Mouse (Mus musculus): ENCODE data around the gene Wdr59.

Gene Wdr59

DNA sequence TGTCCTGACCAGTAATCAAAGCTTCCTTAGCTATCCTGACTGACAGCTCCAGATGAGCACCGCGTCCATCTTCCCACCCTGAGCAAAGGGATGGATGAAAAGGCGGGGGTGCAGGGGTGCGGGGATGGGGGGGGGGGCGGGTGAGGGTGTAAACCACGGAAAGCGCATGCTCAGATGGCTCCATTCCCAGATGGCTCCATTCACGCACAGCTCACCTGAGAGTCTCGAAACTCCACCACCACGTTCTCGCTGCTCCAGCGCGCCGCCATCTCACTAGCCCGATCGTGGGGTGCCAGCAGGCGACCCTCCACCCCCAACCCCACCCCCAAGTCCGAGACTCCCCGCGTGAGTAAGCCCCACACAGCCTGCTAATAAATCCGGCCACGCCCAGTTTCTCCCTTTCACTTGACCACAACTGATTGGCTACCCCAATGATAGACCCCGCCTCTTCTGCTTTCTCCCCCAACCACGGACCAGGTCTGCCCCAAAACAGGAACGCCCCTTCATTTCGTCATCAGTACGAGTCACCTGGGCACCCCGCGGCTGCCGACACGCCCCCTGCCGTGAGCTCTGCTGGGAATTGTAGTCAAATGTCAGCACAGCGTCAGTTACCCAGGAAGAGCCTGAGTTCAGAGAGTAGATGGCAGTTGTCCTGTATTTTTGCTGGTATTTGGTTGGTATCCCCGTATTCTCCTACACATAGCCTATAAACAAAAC lies at the start of gene Wdr59:
Gene Wdr59, minus strand, starts transcription at position 380 of the 717 bp plus-strand sequence.
- DNase-seq, result peak; percentile 99

DNA sequence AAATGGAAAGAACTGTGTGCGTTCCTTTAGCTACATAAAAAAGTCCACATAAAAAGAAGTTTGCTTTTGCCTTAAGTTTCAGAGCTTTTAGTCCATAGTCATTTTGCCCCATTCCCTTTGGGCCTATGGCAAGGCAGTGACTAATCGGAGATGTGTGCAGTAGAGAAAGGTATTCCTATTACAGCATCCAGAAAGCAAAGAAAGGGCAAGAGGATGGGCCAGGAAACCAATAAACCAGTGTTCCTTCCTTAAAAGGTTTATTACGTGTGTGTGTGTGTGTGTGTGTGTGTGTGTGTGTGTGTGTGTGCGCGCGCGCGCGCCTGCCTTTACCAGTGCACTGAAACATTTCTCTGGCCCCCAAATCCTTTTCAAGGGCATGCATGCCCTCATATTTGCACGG lies 49.8 kb upstream of the Wdr59 start:
- no peak for DNase-seq

DNA sequence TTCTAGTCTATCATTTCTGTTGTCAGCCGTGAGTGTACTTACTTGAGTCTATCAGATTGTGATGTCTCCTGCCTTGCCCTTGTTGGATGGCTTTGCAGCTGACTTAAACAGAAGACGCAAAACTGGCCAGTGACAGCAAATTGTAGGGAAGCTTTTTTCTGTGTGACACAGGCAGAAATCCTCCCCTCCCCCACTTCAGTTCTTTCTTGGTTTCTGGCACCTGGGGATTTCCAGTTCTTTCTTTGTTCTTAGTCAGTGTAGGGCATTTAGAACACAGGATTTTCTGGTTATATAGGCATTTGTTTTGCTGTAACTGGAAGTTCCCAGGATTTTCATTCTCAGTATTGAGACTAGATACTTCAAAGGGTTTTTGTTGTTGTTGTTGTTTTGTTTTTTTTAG lies 48.5 kb upstream of the Wdr59 start:
- DNase-seq, result no peak

DNA sequence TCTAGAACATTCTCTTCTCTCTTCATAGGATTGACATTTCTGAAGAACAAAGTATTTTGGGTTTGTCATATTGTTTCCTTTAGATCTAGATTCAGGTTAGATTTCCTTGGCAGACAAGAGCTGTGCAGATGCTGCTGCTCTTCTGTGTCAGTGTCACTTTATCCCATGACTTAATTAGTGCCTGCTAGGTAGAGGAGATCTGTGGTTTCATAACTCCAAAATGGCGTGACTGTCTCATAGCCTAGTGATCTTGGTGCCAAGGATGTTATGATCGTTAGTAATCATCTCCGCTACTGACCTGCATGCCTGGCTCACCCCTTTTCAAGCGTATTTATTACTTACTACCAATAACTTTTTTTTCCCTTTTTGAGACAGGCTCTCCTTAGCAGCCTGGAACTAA lies 48.0 kb upstream of the Wdr59 start:
- no peak for DNase-seq

DNA sequence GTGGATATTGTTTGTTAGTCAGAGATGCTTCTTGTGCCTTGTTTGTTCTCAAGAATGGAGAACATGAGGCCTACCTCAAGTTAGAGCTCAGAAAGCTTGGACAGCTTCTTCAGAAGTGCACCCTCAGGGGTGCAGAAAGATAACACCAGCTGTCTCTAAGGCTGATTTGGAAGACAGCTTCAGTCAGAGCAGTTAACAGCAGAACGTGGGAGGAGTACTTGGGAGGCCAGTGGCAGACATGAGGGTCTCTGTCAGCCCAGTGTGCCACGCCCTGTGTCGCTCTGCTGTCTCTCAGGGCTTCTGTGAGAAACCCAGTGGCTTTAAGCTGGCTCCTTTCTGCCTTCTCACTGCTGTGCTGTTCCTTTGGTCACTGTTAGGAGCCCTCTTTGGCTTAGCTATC lies 46.1 kb upstream of the Wdr59 start:
- no peak for DNase-seq

DNA sequence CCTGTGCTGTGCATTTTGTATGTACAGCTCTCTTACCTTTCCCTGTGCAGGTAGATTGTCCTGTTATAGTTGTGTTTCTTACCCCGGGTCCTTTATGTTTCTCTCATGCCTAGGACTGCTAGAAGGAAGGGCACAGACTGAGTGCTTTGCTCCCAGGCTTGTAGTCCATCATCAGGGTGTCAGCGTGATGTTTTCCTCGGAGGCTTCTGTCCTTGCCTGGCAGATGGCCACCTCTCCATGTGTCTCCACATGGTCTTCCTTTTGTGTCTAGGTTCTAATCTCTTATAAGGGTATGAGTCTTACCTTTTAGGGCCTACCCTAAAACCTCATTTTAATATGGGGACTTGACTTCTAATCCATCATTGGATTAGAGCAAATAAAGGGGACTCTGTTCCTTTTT lies 45.7 kb upstream of the Wdr59 start:
- DNase-seq, result no peak

DNA sequence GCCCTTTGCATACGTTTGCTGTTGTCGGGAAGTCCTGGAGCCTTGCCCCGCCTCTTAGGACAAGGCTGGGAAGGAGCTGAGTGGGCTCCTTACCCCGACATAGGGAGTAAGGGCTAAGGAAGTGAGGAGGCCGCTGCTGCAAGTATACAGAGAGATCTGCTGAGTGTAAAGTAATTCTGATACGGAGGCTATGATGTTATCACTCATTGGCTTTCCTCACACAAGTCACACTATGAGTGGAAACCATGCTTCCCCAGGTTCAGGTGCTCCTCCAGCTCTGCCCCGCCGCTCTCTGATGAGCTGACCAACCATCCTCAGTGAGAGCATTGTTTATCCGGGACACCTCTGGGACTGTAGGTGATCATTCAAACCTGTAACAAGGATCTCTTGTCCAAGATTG lies 44.4 kb upstream of the Wdr59 start:
- no peak for DNase-seq

DNA sequence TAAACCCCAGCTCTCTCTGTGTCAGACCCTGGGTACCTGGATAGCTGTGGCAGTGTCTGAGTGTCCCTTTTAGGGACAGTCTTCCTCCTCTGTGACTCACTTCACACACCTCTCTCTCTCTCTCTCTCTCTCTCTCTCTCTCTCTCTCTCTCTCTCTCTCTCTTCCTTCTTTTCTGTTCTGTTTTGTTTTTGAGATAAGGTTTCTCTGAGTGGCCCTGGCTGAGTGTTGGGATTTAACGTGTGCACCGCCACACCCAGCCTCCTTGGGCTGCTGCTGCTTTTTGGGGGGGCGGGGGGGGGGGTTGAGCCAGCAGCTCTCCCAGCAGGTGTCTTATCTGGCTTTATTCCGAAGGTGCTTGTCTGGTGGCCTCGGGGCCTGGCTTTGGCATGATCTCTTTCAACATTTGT lies 43.9 kb upstream of the Wdr59 start:
- DNase-seq, result no peak

DNA sequence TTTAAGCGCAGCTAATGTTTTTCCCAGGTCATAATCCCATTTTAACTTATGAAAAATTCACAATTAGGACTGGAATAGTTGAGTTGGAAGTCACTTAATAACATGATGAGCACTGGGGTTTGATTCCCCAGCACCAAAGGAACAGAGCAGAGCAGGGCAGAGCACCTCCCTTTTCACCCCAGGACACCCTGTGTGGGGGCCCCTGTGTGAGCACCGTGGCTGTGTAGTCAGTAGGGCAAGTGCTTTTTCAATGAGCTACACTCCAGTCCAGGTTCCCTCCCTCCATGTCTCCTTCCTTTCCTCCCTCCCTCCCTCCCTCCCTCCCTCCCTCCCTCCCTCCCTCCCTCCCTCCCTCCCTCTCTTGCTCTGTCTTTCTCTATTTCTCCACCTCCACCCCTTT lies 42.2 kb upstream of the Wdr59 start:
- DNase-seq, result no peak

DNA sequence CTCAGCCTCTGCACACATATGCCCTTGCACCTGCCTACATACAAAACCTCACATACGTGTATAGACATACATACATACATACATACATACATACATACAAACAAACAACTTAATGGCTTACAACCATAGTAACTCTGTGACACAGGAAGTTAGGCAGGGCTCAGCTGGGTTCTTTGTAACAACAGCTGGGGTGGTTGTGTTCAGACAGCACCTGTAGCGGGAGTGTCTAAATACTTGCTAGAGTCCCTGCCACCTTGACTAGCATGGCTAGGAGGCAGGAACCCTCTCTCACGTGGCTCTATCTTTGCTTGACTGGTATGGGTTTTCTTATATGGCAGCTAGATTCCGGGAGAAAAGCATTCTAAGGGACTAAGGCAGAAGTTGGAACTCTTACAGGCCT lies 41.8 kb upstream of the Wdr59 start:
- no peak for DNase-seq

DNA sequence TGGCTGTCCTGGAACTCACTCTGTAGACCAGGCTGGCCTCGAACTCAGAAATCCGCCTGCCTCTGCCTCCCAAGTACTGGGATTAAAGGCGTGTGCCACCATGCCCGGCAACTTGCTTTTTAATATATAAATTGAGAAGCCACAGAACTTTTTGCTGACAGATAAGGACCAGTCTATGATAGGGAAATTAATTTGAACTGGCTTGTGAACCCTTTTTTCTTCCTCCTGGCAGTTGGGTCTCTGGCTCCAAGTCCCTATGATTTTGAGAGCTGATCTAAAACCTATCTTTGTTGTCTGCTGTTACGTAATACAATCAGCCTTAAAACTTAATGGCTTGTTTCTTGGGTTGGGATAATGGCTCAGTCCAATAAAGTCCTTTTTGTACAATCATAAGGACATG lies 41.2 kb upstream of the Wdr59 start:
- no peak for DNase-seq

DNA sequence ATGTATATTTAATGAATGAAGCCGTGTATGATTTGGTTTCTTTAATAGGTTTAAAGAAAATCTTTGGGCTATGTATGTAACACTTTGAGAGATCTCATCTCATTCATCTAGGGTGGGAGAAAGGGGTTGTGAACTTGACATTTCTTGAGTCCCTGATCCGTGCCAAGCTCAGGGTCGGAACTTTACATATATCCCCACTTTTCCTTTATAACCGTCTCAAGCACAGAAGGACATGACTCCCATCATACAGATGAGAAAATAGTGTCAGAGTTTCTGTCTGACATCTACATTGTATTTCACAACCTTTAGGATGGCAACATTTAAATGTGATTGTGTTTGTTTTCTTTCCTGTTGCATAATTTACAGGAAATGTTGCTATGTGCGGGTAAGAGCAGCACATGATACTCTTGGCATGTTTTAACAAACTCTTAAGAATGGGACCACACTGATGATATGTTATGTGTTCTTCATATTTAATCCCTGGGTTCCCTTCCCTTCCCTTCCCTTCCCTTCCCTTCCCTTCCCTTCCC lies 40.4 kb upstream of the Wdr59 start:
- no peak for DNase-seq

DNA sequence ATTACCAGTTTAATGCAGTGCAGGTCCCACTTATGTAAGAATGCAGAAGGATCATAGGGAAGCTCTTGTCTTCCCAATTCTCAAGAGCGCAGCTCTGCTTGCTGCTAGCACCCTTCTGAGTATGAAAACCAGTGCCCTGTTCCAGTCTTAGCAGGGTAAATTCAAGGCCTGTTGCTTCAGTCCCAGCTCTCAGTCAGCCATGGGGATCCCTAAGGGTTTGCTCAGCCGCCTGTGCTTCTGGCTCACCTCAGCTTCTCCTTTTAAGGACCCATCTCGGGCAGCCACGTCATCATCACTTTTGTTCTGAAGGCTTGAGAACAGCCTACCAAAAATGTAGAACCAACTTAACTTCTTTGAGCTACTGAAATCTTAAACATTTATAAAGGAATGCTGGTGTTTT lies 39.9 kb upstream of the Wdr59 start:
- DNase-seq, result no peak

DNA sequence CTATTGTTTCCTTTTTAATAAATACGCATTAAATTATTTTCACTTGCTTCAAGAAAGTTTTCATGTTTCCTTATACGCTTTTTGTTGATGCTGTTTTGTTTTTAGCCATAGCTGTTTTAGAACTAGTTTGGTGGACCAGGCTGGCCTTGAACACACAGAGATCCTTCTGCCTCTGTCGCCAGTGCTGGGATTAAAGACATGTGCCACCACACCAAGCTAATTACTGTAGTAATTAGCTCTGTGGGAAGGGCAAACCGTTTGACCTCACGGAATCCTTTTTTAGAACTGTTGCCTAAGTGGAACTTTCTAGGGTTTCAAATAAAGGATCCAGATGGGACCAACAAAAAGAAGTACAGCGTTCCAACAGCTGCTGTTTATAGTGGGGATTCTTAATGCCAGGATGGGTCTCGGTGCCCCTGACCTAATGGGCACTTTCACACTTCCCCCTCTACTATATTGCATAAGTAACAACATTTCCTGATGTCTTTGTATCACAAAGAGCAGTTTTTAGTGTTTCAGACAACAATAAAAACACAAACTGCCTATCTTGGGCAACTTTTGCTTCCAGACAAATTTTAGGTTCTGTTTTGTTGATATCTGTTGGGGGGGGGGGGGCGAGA lies 29.7 kb upstream of the Wdr59 start:
- DNase-seq, result no peak

DNA sequence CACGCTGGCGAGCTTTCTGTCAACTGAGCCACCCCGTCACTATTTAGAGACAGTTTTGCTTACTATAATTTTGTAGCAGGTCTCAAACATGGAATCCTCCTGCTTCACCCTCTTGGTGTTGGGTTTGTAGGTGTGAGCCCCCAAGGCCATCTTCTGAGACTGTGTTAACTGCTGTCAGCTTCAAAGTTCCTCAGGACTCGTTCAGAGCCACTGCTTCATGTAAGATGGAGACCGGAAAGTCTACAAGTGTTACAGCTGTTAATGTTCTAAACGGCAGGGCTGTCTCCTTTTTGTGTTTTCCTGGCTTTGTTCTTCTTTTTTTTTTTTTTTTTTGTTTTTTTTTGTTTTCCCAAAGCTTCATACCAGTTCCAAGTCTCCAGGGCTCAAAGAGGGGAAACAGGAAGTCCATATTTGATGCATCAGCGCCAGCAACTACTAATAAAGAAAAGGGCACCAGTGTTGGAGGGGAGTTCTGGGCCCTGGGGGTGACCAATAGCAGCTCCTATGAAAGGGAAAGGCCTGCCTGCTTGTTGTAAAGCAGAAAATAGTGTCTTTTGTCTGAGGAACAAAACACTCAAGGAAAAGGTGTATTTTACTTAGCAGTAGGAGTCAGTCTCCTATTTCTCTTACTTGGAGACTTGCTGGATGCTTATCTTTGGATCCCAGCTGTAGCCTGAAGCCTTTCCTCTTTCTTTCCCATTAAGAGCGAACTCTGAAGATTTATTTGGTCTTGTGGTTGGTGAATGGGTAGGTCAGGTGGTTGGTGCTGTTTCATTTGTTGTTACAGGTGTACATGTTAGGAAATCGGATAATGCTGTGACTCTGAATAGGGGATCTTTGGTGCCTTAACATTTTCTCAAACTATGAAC lies 28.3 kb upstream of the Wdr59 start:
- DNase-seq, result peak; percentile 48

DNA sequence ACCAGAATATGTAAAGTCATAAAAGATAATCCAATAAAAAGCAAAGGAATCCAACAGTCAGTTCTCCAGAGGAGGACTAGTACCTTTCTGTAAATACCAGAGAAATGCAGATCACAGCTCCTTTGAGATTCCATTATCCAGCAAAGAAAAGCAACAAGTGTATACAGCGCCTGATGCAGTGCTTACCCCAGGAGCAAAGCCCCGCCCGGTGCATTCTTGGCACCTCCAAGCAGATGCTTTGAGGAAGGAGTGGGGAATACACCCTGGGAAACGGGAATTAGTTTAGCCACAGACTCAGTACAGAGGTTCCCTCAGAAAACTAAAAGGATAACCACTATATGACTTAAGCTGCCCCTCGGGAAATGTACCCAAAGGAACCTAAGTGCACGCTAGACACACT lies 26.3 kb upstream of the Wdr59 start:
- no peak for DNase-seq

DNA sequence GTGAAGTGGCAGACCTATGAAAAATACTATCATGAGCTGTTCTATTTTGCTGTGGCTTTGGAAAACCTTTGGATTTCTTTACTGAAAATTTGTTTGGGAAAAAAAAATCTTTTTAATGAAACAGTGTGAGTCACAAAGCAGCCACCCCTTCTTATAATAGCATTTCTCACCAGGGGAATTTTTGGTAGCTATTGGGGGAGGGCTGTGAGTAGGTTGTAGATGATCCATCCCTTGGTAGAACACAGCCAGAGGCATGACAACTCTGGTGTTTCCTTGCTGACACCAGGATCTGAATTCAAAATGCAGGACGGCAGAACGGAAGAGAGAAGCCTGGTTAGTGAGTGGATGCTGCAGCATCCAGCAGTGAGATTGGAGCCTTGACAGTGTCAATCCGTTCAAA lies 25.3 kb upstream of the Wdr59 start:
- DNase-seq, result no peak

DNA sequence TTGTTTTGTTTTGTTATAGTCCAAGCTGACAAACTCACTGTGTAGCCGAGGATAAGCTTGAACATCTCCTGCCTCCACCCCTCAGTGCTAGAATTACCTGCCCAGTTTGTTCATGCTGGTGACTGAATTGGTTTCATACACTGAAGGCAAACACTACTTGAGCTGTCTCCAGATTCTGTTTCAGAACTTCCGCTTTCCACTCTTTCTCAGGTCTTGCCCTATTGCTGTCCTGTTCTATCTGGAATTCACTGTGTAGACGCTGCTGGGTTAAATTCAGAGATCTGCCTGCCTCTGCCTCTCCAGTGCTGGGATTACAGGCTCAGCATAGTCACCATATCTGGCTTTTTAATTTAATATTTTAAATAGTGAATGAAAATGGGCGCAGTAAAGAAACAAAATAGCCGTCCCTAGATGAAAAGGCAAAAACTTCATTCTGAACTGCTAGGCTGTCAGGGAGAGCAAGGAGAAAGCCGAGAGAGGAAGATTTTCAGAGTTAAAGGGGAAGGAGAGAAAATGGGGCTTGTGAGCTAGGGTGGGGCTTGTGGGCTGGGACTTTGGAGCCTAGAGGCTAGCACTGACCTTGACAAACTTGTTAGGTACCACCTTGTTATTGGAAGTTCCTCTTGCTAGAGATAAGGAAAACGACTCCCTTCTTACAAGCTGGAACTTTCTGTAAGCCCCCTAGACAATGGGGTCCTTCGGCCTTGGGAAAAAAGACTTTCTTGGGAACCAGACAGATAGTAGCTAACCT lies 23.7 kb upstream of the Wdr59 start:
- DNase-seq, result no peak

DNA sequence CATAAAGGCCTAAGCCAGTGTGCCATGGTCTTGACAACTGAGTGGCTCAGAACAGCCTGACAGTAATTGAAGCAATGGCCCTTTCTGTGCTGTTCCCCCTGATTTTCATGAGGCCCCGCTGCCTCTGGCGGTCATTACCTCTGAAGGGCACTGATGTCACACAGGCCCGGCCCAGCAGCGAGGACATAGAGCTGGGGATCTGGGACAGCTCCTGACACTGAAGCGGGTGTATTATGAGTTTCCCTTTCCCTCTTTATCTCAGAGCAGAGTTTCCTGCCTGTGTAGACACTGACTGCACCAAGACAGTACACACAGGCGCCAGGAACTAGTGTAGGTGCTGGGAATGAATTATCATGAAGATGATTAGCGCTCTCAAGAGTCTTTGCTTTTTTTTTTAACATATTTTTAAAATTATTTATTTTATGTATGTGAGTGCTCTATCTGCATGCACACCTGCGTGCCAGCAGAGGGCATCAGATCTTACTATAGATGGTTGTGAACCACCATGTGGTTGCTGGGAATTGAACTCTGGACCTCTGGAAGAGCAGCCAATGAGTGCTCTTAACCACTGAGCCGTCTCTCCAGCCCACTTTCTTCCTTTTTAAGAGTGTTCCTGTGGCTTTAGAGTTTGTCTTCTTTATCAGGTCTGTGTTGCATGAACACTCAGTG lies 22.0 kb upstream of the Wdr59 start:
- DNase-seq, result no peak

DNA sequence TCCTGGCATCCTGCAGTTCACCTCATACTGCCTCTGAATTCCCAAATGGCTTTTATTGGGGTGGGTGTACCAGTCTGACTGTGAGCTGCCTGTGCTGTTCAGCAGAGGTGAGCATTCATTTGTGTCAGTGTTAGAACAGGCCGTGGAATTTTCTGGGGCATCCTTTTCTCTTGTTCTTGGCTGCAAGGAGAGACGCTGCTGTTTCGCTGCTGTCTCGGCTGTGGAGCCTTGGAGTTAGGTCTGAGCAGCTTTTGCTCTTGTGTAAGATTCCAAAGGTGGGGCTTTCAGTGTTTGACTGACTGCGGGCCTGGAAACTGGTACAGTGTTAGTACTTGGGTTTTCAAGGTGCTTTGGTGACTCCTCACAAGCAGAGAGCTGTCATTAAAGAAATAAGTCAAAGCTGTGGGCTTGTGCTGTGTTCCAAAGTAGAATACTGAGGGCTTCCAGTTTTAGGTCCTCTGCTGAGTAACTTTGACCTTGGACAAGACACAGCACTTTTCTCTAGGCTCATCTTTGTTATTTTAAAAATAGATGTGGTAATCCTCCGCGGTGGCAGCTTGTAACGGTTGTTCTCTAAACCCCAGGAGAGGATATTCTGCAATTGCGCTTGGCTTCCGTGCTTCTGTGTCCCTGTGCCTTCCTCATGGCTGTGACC lies 17.7 kb upstream of the Wdr59 start:
- DNase-seq, result no peak

DNA sequence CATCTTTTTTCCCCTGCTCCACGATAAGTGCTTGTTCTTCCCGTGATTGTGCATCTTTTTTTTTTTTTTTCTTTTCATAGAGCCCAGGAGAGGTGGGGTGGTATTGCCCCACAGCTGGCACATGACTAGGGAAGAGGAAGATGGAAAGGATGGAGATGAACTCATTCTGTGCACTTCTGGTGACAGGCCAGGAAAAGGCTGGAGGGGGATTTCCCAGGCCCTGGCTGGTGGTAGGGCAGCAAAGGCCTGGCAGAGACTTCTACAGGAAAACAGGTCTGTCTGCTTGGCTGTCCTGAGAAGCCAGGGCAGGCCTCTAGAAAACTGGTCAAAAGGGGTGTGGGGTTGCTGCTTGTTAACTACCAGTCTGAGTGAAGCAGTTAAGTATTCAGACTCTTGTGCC lies 16.3 kb upstream of the Wdr59 start:
- DNase-seq, result peak; percentile 53

DNA sequence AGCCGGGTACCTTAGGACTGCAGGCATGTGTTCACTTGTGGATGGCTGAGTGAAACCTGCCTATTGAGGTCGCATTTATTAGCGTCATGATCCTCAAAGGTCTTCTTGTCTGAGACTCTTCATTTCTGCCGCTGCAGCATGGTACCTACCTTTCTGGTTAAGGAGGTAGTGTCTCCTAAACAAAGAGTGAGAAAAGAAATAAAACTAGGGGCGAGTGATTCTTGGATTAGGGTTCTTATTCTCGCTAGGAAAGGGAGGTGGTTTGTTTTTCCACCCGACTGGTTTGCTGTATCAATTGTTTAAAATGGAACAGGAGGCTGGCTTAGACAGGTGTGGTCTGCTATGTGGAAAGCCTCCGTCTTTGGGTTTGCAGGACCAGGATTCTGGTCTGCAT lies 15.9 kb upstream of the Wdr59 start:
- DNase-seq, result no peak
